Mouse (Mus musculus) lung, postnatal 0 days (tissue): ENCODE results near the gene Iqcc. TPM values are rescaled to one million over a fixed set of nuclear protein-coding genes. Genes with fewer than 3 reads are reported as not detected.
A peak's percentile ranks its signal among the peaks of the same experiment; 100 is the strongest.

Experiments used
- ATAC-seq: fragments of 200-750 bp; cut with Nextera tagmentation; 2 replicates; pipeline ENCODE4 v1.8.0; 2017; ENCODE audit warnings: moderate library complexity
- DNase-seq: peaks from one replicate; pipeline ENCODE4 v3.0.0-alpha.2; 2016; ENCODE audit warnings: low spot score
- H3K27ac ChIP-seq: fragments of 300-500 bp; sonication (generic); 2 replicates; pipeline ENCODE4 v1.5.1; 2014; ENCODE audit warnings: antibody characterized with exemption, mild to moderate bottlenecking, low read length, mixed read lengths
- H3K27me3 ChIP-seq: fragments of 300-500 bp; sonication (generic); replicated peaks from 2 replicates; pipeline ENCODE4 v1.6.1; 2014; ENCODE audit warnings: low read length, mixed read lengths; ENCODE audit not compliant: insufficient read depth
- H3K36me3 ChIP-seq: fragments of 300-500 bp; sonication (generic); 2 replicates; pipeline ENCODE4 v1.6.1; 2014; ENCODE audit warnings: low read length, mixed read lengths; ENCODE audit not compliant: insufficient read depth
- H3K4me1 ChIP-seq: fragments of 300-500 bp; sonication (generic); 2 replicates; pipeline ENCODE4 v1.6.1; 2014; ENCODE audit warnings: antibody characterized with exemption, low read depth, low read length, mixed read lengths; ENCODE audit not compliant: insufficient read depth
- H3K4me2 ChIP-seq: fragments of 300-500 bp; sonication (generic); replicated peaks from 2 replicates; pipeline ENCODE4 v1.6.1; 2014; ENCODE audit warnings: low read depth, mild to moderate bottlenecking, low read length, moderate library complexity, mixed read lengths
- H3K4me3 ChIP-seq: fragments of 300-500 bp; sonication (generic); 2 replicates; pipeline ENCODE4 v1.5.1; 2014; ENCODE audit warnings: low read depth, low read length
- H3K9ac ChIP-seq: fragments of 300-500 bp; sonication (generic); replicated peaks from 2 replicates; pipeline ENCODE4 v1.6.1; 2014; ENCODE audit warnings: low read depth, mild to moderate bottlenecking
- H3K9me3 ChIP-seq: fragments of 300-500 bp; sonication (generic); 2 replicates; pipeline ENCODE4 v1.6.1; 2016; ENCODE audit warnings: low read length, mixed read lengths
- CTCF ChIP-seq: IDR thresholded peaks from 2 replicates; pipeline ENCODE4 v1.5.1; 2016; ENCODE audit warnings: antibody characterized with exemption, mild to moderate bottlenecking
- EP300 ChIP-seq: IDR thresholded peaks from 2 replicates; pipeline ENCODE4 v1.6.1; 2016; ENCODE audit warnings: antibody characterized with exemption, mild to moderate bottlenecking, control low read depth
- WGBS: fragments of 180-500 bp; shearing (Covaris S2); extraction: QIAGEN DNeasy Blood & Tissue Kit; methylation state at CpG from one replicate; pipeline ENCODE4 v1.1.7; 2014; 5-methylcytosine and 5-hydroxymethylcytosine counted together
- polyA plus RNA-seq: library from polyadenylated mRNA; unstranded; fragments of >200 nt; fragmentation: Nextera tagmentation; extraction: Ambion mirVana; gene quantifications from 2 replicates; pipeline ENCODE4 v1.2.1, GENCODE M21; 2015

The Iqcc gene
- polyA plus RNA-seq = 26.6 and 27.8 TPM in 2 replicates

GRCm38 (mm10) chr4:129618786-129619691 lies at the start of gene Iqcc:
Gene Iqcc (minus strand): TSS chr4:129619099.
- peak; percentile 93 for ATAC-seq
- Histone ChIP-seq H3K4me3 (peak within 1 kb of the TSS; percentile 69), H3K36me3 (no peaks in the 10 kb centered on the region), H3K27ac (peak within 1 kb of the TSS; percentile 74), H3K27me3 (no peaks in the 10 kb centered on the region), H3K9me3 (no peaks in the 10 kb centered on the region), H3K4me2 (peak within 1 kb of the TSS; percentile 88), H3K4me1 (peaks cover 11% of the 10 kb centered on the region; the same call in 1 of the 2 replicates), H3K9ac (peak within 1 kb of the TSS; percentile 43)
- TF ChIP-seq CTCF (peak; percentile 53), EP300 (no peak)
- 4% methylated on average over 43 of the region's 44 CpGs for WGBS
- peak; percentile 98 for DNase-seq

DNA sequence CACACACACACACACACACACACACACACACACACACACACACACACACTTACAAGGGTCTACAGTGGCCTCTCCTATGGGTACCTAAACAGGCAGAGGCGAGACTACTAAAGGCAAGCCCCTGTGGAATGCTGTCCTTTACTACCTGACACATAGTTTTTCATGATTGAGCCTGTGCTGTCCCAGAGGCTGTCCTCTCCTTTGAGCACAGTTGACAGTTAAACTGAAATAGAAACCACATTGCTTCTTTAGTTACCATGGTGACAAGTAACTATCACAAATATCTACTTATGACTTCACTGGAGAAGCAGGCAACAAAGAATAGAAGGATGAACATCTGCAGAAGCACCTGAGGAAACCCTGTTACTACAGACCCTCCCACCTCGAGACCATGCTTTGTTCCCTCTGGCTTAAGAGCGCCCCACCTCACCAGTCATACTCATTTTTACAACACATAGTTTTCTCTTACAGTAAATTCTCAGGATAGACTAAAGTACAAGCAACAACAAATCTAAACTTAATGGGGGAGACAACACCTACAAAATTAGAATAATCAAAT lies 43.4 kb upstream of the Iqcc start:
- Histone ChIP-seq H3K9ac (no peak overlapping the region), H3K36me3 (peaks cover 16% of the 10 kb centered on the region; the same call in 1 of the 2 replicates), H3K27me3 (no peaks in the 10 kb centered on the region), H3K4me3 (no peak overlapping the region), H3K9me3 (no peaks in the 10 kb centered on the region), H3K27ac (no peak overlapping the region), H3K4me1 (no peaks in the 10 kb centered on the region), H3K4me2 (no peak overlapping the region)
- DNase-seq = no peak
- ATAC-seq = no peak
- TF ChIP-seq CTCF = no peak
- 85% methylated on average over 3 of the region's 3 CpGs for WGBS

DNA sequence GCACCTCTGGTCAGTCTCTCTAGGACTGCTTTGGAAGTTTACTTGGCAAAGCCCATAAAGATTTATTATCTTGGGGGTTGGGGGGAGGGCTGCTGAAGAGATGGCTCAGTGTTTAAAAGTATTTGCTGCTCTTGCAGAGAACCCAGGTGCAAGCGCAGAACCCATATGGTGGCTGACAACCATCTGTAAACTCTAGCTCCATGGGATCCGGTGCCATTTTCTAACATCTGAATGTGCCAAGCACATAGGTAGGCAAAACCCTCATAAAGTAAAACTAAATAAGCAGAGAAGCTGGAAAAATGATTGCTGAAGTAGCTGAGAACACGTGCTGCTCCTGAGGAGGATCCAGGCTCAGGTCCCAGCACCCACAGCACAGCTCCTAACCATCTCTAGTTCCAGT lies 42.7 kb upstream of the Iqcc start:
- H3K4me1 ChIP-seq = no peaks in the 10 kb centered on the region
- no peak overlapping the region for H3K4me3 ChIP-seq
- no peak overlapping the region for H3K9ac ChIP-seq
- TF ChIP-seq CTCF (no peak), EP300 (no peak)
- no peak for ATAC-seq
- no peak overlapping the region for H3K4me2 ChIP-seq
- no peak for DNase-seq
- H3K9me3 ChIP-seq = no peaks in the 10 kb centered on the region
- H3K27me3 ChIP-seq = no peaks in the 10 kb centered on the region
- H3K36me3 ChIP-seq = peaks cover 20% of the 10 kb centered on the region; the same call in 1 of the 2 replicates
- 89% methylated on average over 3 of the region's 3 CpGs for WGBS
- no peak overlapping the region for H3K27ac ChIP-seq

- peaks cover 62% of the 10 kb centered on the region for H3K36me3 ChIP-seq
- no peak overlapping the region for H3K9ac ChIP-seq
- TF ChIP-seq EP300 (no peak), CTCF (no peak)
- no peaks in the 10 kb centered on the region for H3K9me3 ChIP-seq
- no peaks in the 10 kb centered on the region for H3K4me1 ChIP-seq
- ATAC-seq = no peak
- no peak overlapping the region for H3K4me3 ChIP-seq
- no peak overlapping the region for H3K4me2 ChIP-seq
- 93% methylated on average over 14 of the region's 14 CpGs for WGBS
- H3K27ac ChIP-seq = no peak overlapping the region
- H3K27me3 ChIP-seq = no peaks in the 10 kb centered on the region
- no peak for DNase-seq
These were observed 35.9 kb upstream of the Iqcc start for GRCm38 (mm10) chr4:129654770-129655169.

DNA sequence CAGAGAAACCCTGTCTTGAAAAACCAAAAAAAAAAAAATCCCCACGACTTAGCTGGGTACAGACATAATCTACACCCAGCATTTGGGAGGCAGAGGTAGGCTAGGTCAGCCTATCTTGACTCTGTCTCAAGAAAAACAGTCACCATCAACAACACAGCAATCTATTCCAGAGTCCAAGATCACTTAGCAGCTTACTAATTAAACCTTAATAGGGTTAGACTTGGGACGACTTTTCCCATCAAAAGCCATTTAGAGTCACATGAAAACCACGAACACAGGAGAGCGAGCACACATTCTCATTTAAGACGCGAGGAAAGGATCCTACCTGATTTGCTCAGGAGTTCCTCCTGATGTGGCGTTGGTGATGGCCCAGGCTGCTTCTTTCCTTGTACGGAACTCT lies 31.5 kb upstream of the Iqcc start:
- no peak overlapping the region for H3K4me3 ChIP-seq
- TF ChIP-seq CTCF (no peak), EP300 (no peak)
- H3K27ac ChIP-seq = no peak overlapping the region
- H3K4me1 ChIP-seq = no peaks in the 10 kb centered on the region
- no peak overlapping the region for H3K4me2 ChIP-seq
- peaks cover 76% of the 10 kb centered on the region for H3K36me3 ChIP-seq
- ATAC-seq (no peak), DNase-seq (no peak)
- no peaks in the 10 kb centered on the region for H3K9me3 ChIP-seq
- H3K27me3 ChIP-seq = no peaks in the 10 kb centered on the region
- WGBS = 93% methylated on average over 8 of the region's 8 CpGs
- H3K9ac ChIP-seq = no peak overlapping the region

GRCm38 (mm10) chr4:129648656-129649055 lies 29.8 kb upstream of the Iqcc start:
- TF ChIP-seq EP300 = no peak
- TF ChIP-seq CTCF = no peak
- no peak overlapping the region for H3K27ac ChIP-seq
- no peaks in the 10 kb centered on the region for H3K9me3 ChIP-seq
- WGBS = 76% methylated on average over 1 of the region's 1 CpGs
- DNase-seq (no peak), ATAC-seq (no peak)
- H3K4me3 ChIP-seq = no peak overlapping the region
- H3K4me2 ChIP-seq = no peak overlapping the region
- peaks cover 63% of the 10 kb centered on the region for H3K36me3 ChIP-seq
- no peaks in the 10 kb centered on the region for H3K27me3 ChIP-seq
- H3K9ac ChIP-seq = no peak overlapping the region
- no peaks in the 10 kb centered on the region for H3K4me1 ChIP-seq
